8 mouse cellular contexts compared by ENCODE assay signal in genomic region chr4:151216553-151217292, GRCm38 (mm10).
A peak's percentile ranks its signal among the peaks of the same experiment; 100 is the strongest.
DNase-seq lines count a peak whose midpoint lies in the region; ATAC-seq lines count a peak whose summit lies in the region.
"Had no signal": no experiment of that assay in that cellular context is flagged by ENCODE, and none has a peak within 500 bp of the region (broad histone marks: within the 10 kb centered on the region; RNA-seq: fewer than 3 reads in every experiment).

No protein-coding gene starts in this region.

- H3K9ac ChIP-seq in liver, embryonic 11.5 days (ENCODE audit: low read depth, low read length): no peak overlapping the region
- H3K9ac ChIP-seq in hindbrain, embryonic 12.5 days: no peak overlapping the region
- H3K9ac ChIP-seq in midbrain, embryonic 16.5 days (ENCODE audit: low read depth, low read length): no peak overlapping the region

- WGBS in liver, embryonic 11.5 days: 81% methylated on average over 15 of the region's 15 CpGs
- WGBS in hindbrain, embryonic 12.5 days: 70% methylated on average over 15 of the region's 15 CpGs
- 64% methylated on average over 15 of the region's 15 CpGs for WGBS in midbrain, embryonic 16.5 days

- DNase-seq in liver: peak; percentile 12
- no peak for DNase-seq in liver, embryonic 11.5 days (ENCODE audit: low spot score)
- peak; percentile 52 for DNase-seq in R1 (ENCODE audit: low read depth, low spot score)
- no peak for DNase-seq in frontal cortex, postnatal 25 days (ENCODE audit: low spot score in 2 of 2)
- no peak for DNase-seq in urinary bladder, postnatal 4 days (ENCODE audit: low spot score in 2 of 2)
- DNase-seq: gastrocnemius, postnatal 14 days had no signal

- no peaks in the 10 kb centered on the region for H3K27me3 ChIP-seq in liver, embryonic 11.5 days (replicated peaks; ENCODE audit: control insufficient read depth, insufficient read depth, low read length)
- 0 out of 2 replicates have a peak, but pooled peaks cover 3% of the 10 kb centered on the region for H3K27me3 ChIP-seq in hindbrain, embryonic 12.5 days
- no peaks in the 10 kb centered on the region for H3K27me3 ChIP-seq in midbrain, embryonic 16.5 days (ENCODE audit: control insufficient read depth, insufficient read depth, low read depth, low read length)

- ATAC-seq in liver, embryonic 11.5 days (replicated peaks; ENCODE audit: low FRiP score): no peak
- 0 out of 2 replicates have a peak, but pooled peaks have one; percentile 45 for ATAC-seq in hindbrain, embryonic 12.5 days (ENCODE audit: low FRiP score)
- ATAC-seq in midbrain, embryonic 16.5 days: no peak

- no peaks in the 10 kb centered on the region for H3K4me1 ChIP-seq in liver, embryonic 11.5 days (replicated peaks; ENCODE audit: control insufficient read depth, insufficient read depth, low read length)
- H3K4me1 ChIP-seq in hindbrain, embryonic 12.5 days: peaks cover 18% of the 10 kb centered on the region
- peaks cover 13% of the 10 kb centered on the region for H3K4me1 ChIP-seq in midbrain, embryonic 16.5 days (ENCODE audit: control insufficient read depth, insufficient read depth, low read length)

- H3K4me3 ChIP-seq in liver, embryonic 11.5 days (ENCODE audit: low read depth, low read length): no peak overlapping the region
- H3K4me3 ChIP-seq in hindbrain, embryonic 12.5 days: no peak overlapping the region
- H3K4me3 ChIP-seq in midbrain, embryonic 16.5 days (ENCODE audit: low read depth, low read length): no peak overlapping the region

- no peaks in the 10 kb centered on the region for H3K36me3 ChIP-seq in liver, embryonic 11.5 days (ENCODE audit: control insufficient read depth, insufficient read depth, low read length)
- H3K36me3 ChIP-seq in hindbrain, embryonic 12.5 days: no peaks in the 10 kb centered on the region
- H3K36me3 ChIP-seq in midbrain, embryonic 16.5 days (ENCODE audit: control insufficient read depth, insufficient read depth, low read length): no peaks in the 10 kb centered on the region

- H3K9me3 ChIP-seq in liver, embryonic 11.5 days (ENCODE audit: control insufficient read depth, low read length): no peaks in the 10 kb centered on the region
- no peaks in the 10 kb centered on the region for H3K9me3 ChIP-seq in hindbrain, embryonic 12.5 days (replicated peaks)
- H3K9me3 ChIP-seq in midbrain, embryonic 16.5 days (replicated peaks; ENCODE audit: control insufficient read depth, low read length, poor library complexity, severe bottlenecking): no peaks in the 10 kb centered on the region

- H3K27ac ChIP-seq in liver, embryonic 11.5 days (ENCODE audit: low read depth, low read length): no peak overlapping the region
- H3K27ac ChIP-seq in hindbrain, embryonic 12.5 days: peak overlapping the region; percentile 5; the same call in 1 of the 2 replicates
- H3K27ac ChIP-seq in midbrain, embryonic 16.5 days (ENCODE audit: low read length): 0 out of 2 replicates have a peak overlapping the region, but pooled peaks have one; percentile 1

- H3K4me2 ChIP-seq in liver, embryonic 11.5 days: no peak overlapping the region
- no peak overlapping the region for H3K4me2 ChIP-seq in hindbrain, embryonic 12.5 days (replicated peaks)
- H3K4me2 ChIP-seq in midbrain, embryonic 16.5 days (ENCODE audit: low read length): no peak overlapping the region

Comparison
In these comparisons a context has a peak if more than half of its experiments do, and no peak if none do; other contexts are left out.
1. DNase-seq: peak in liver (single experiment) and R1 (single experiment); none in liver, embryonic 11.5 days (single experiment), frontal cortex, postnatal 25 days (0 of 2) and urinary bladder, postnatal 4 days (0 of 2).